In genomic region chr11:8662706-8663429, GRCm38 (mm10) we compare ENCODE assay signal across 8 mouse cellular contexts. TPM values are rescaled to one million over a fixed set of nuclear protein-coding genes. Genes with fewer than 3 reads are reported as not detected.
DNase-seq lines count a peak whose midpoint lies in the region; ATAC-seq and TF ChIP-seq lines count a peak whose summit lies in the region.

No protein-coding gene starts in this region.

- TF ChIP-seq POLR2A in cortical plate, adult 2 months (IDR thresholded peaks at IDR 0.05; ENCODE audit: extremely low read depth, insufficient read depth, low read length): no peak

- no peaks in the 10 kb centered on the region for H3K9me3 ChIP-seq in hindbrain, embryonic 13.5 days
- no peaks in the 10 kb centered on the region for H3K9me3 ChIP-seq in liver, postnatal 0 days (ENCODE audit: low read length)
- no peaks in the 10 kb centered on the region for H3K9me3 ChIP-seq in stomach, postnatal 0 days (ENCODE audit: control insufficient read depth, low read length)

- intact Hi-C loops in gastrocnemius, postnatal 36 days (cut with DNase I): no loop called here

- H3K4me1 ChIP-seq in cortical plate, adult 2 months (ENCODE audit: control insufficient read depth, insufficient read depth, low read length): no peaks in the 10 kb centered on the region
- peaks cover 19% of the 10 kb centered on the region for H3K4me1 ChIP-seq in hindbrain, embryonic 13.5 days (replicated peaks)
- H3K4me1 ChIP-seq in liver, postnatal 0 days (ENCODE audit: insufficient read depth): peaks cover 36% of the 10 kb centered on the region
- peaks cover 2% of the 10 kb centered on the region; the same call in 1 of the 2 replicates for H3K4me1 ChIP-seq in stomach, postnatal 0 days (replicated peaks; ENCODE audit: control insufficient read depth, insufficient read depth)

- ATAC-seq in hindbrain, embryonic 13.5 days (ENCODE audit: low FRiP score): no peak
- no peak for ATAC-seq in liver, postnatal 0 days
- ATAC-seq in stomach, postnatal 0 days (ENCODE audit: low FRiP score, low TSS enrichment): no peak
- ATAC-seq in megakaryocyte, adult 5-6 weeks (ENCODE audit: poor library complexity, severe bottlenecking): no peak

- no peak overlapping the region for H3K9ac ChIP-seq in hindbrain, embryonic 13.5 days
- no peak overlapping the region for H3K9ac ChIP-seq in liver, postnatal 0 days (replicated peaks)
- peak overlapping the region; percentile 95; the same call in 1 of the 2 replicates for H3K9ac ChIP-seq in stomach, postnatal 0 days (ENCODE audit: low read length)

- H3K27me3 ChIP-seq in hindbrain, embryonic 13.5 days: peaks cover 49% of the 10 kb centered on the region
- H3K27me3 ChIP-seq in liver, postnatal 0 days (ENCODE audit: insufficient read depth, low read length): no peaks in the 10 kb centered on the region
- H3K27me3 ChIP-seq in stomach, postnatal 0 days (ENCODE audit: control insufficient read depth, insufficient read depth, low read length): no peaks in the 10 kb centered on the region

- no peak for TF ChIP-seq CTCF in cortical plate, adult 2 months (IDR thresholded peaks at IDR 0.05; ENCODE audit: extremely low read depth, insufficient read depth, low read length)
- TF ChIP-seq CTCF in liver, postnatal 0 days (IDR thresholded peaks at IDR 0.05; ENCODE audit: low read depth): no peak
- no peak for TF ChIP-seq CTCF in stomach, postnatal 0 days (IDR thresholded peaks at IDR 0.05; ENCODE audit: low read depth)

- H3K36me3 ChIP-seq in hindbrain, embryonic 13.5 days: no peaks in the 10 kb centered on the region
- H3K36me3 ChIP-seq in liver, postnatal 0 days (replicated peaks; ENCODE audit: insufficient read depth, low read length): no peaks in the 10 kb centered on the region; the same call in 1 of the 2 replicates
- H3K36me3 ChIP-seq in stomach, postnatal 0 days (ENCODE audit: control insufficient read depth, insufficient read depth, low read length): no peaks in the 10 kb centered on the region

- H3K4me3 ChIP-seq in cortical plate, adult 2 months (ENCODE audit: insufficient read depth, low read length): peak overlapping the region; percentile 21; the same call in 1 of the 2 replicates
- peak overlapping the region; percentile 63; the same call in 1 of the 2 replicates for H3K4me3 ChIP-seq in hindbrain, embryonic 13.5 days
- H3K4me3 ChIP-seq in liver, postnatal 0 days (ENCODE audit: low read depth, low read length): peak overlapping the region; percentile 82
- H3K4me3 ChIP-seq in stomach, postnatal 0 days (ENCODE audit: low read depth, low read length): peak overlapping the region; percentile 84

- H3K4me2 ChIP-seq in hindbrain, embryonic 13.5 days: peak overlapping the region; percentile 96
- H3K4me2 ChIP-seq in liver, postnatal 0 days (ENCODE audit: low read depth, low read length): peak overlapping the region; percentile 96
- H3K4me2 ChIP-seq in stomach, postnatal 0 days (replicated peaks; ENCODE audit: low read depth): peak overlapping the region; percentile 88

- no peak overlapping the region for H3K27ac ChIP-seq in cortical plate, adult 2 months (ENCODE audit: insufficient read depth, low read length)
- H3K27ac ChIP-seq in hindbrain, embryonic 13.5 days: no peak overlapping the region
- 0 out of 2 replicates have a peak overlapping the region, but pooled peaks have one; percentile 78 for H3K27ac ChIP-seq in liver, postnatal 0 days (ENCODE audit: low read depth)
- H3K27ac ChIP-seq in stomach, postnatal 0 days (replicated peaks): peak overlapping the region; percentile 95

- 36% methylated on average over 4 of the region's 4 CpGs for WGBS in hindbrain, embryonic 13.5 days
- WGBS in liver, postnatal 0 days (ENCODE audit: insufficient replicate concordance): 48% methylated on average over 4 of the region's 4 CpGs
- WGBS in stomach, postnatal 0 days: 14% methylated on average over 4 of the region's 4 CpGs

- TF ChIP-seq EP300 in liver, postnatal 0 days (IDR thresholded peaks at IDR 0.05; ENCODE audit: low read depth): no peak
- TF ChIP-seq EP300 in stomach, postnatal 0 days (optimal IDR thresholded peaks at IDR 0.05): no peak

- DNase-seq in gastrocnemius, postnatal 10 days: peak; percentile 32
- no peak for DNase-seq in gastrocnemius, postnatal 36 days
- no peak for DNase-seq in liver, postnatal 0 days
- DNase-seq in stomach, postnatal 0 days (ENCODE audit: low spot score): peak; percentile 53
- no peak for DNase-seq in thymus, postnatal 25 days

RNA-seq across cellular contexts. Expression of gene Tns3, which starts 1.5 kb away (rescaled TPM):
- total RNA-seq in gastrocnemius, postnatal 10 days (2021): 10 to 100 TPM; 16.7 to 21.3 TPM
- total RNA-seq in gastrocnemius, postnatal 36 days (2021): 1 to 10 TPM; 4.7 to 5.9 TPM
- 23.7 and 24.2 TPM in 2 replicates for polyA plus RNA-seq in cortical plate, adult 2 months (2012; rRNA removed)
- 4.9 and 5.3 TPM in 2 replicates for polyA plus RNA-seq in hindbrain, embryonic 13.5 days (2015; fragmentation: Nextera tagmentation; extraction: Ambion mirVana)
- 2.8 and 3.6 TPM in 2 replicates for polyA plus RNA-seq in liver, postnatal 0 days (2015; fragmentation: Nextera tagmentation; extraction: Ambion mirVana)
- 10.4 and 10.5 TPM in 2 replicates for polyA plus RNA-seq in stomach, postnatal 0 days (2015; fragmentation: Nextera tagmentation; extraction: Ambion mirVana)
- 29.6 and 35.7 TPM in 2 replicates for total RNA-seq in megakaryocyte, adult 5-6 weeks (2015)
- 15.9 and 17.6 TPM in 2 replicates for total RNA-seq in megakaryocyte, adult 5-6 weeks (2017)

Comparison
In these comparisons a context has a peak if more than half of its experiments do, and no peak if none do; other contexts are left out.
1. DNase-seq: peak in gastrocnemius, postnatal 10 days (single experiment) and stomach, postnatal 0 days (single experiment); none in gastrocnemius, postnatal 36 days (0 of 2), liver, postnatal 0 days (single experiment) and thymus, postnatal 25 days (single experiment).
2. H3K27ac ChIP-seq: peak in liver, postnatal 0 days (single experiment) and stomach, postnatal 0 days (single experiment); none in cortical plate, adult 2 months (single experiment) and hindbrain, embryonic 13.5 days (single experiment).
3. H3K4me3 ChIP-seq: peak in every context shown above with its lines; median percentile 84 in stomach, postnatal 0 days; 82 in liver, postnatal 0 days; 63 in hindbrain, embryonic 13.5 days; 21 in cortical plate, adult 2 months.
4. Peak in every context shown above with its lines, with median percentiles within 50 percentile points of each other: H3K4me2 ChIP-seq.